Mouse (Mus musculus) neural tube, embryonic 13.5 days (tissue): ENCODE measurements around the gene Gm364. TPM values are rescaled to one million over a fixed set of nuclear protein-coding genes. Genes with fewer than 3 reads are reported as not detected.

ENCODE experiments used
- ATAC-seq: fragments of 200-750 bp; cut with Nextera tagmentation; 2 replicates; pipeline ENCODE4 v1.8.0; 2017; ENCODE audit warnings: low read depth, mild to moderate bottlenecking, moderate TSS enrichment, moderate library complexity
- H3K27ac ChIP-seq: fragments of 300-500 bp; sonication (generic); replicated peaks from 2 replicates; pipeline ENCODE4 v1.5.1; 2015; ENCODE audit warnings: moderate library complexity, mild to moderate bottlenecking, inconsistent platforms
- H3K27me3 ChIP-seq: fragments of 300-500 bp; sonication (generic); 2 replicates; pipeline ENCODE4 v1.6.1; 2015; ENCODE audit warnings: mild to moderate bottlenecking, inconsistent platforms
- H3K36me3 ChIP-seq: fragments of 300-500 bp; sonication (generic); 2 replicates; pipeline ENCODE4 v1.6.1; 2015; ENCODE audit warnings: mild to moderate bottlenecking, inconsistent platforms
- H3K4me1 ChIP-seq: fragments of 300-500 bp; sonication (generic); replicated peaks from 2 replicates; pipeline ENCODE4 v1.6.1; 2015; ENCODE audit warnings: inconsistent platforms
- H3K4me2 ChIP-seq: fragments of 300-500 bp; sonication (generic); 2 replicates; pipeline ENCODE4 v1.6.1; 2015; ENCODE audit warnings: inconsistent platforms, mild to moderate bottlenecking, moderate library complexity
- H3K4me3 ChIP-seq: fragments of 300-500 bp; sonication (generic); 2 replicates; pipeline ENCODE4 v1.5.1; 2015; ENCODE audit warnings: mild to moderate bottlenecking, inconsistent platforms
- H3K9ac ChIP-seq: fragments of 300-500 bp; sonication (generic); 2 replicates; pipeline ENCODE4 v1.6.1; 2015; ENCODE audit warnings: moderate library complexity, mild to moderate bottlenecking, inconsistent platforms
- H3K9me3 ChIP-seq: fragments of 300-500 bp; sonication (generic); 2 replicates; pipeline ENCODE4 v1.6.1; 2016; ENCODE audit warnings: inconsistent platforms
- WGBS: fragments of 180-500 bp; shearing (Covaris S2); methylation state at CpG from one replicate; pipeline ENCODE4 v1.1.7; 2015; 5-methylcytosine and 5-hydroxymethylcytosine counted together
- polyA plus RNA-seq: library from polyadenylated mRNA; unstranded; fragments of >200 nt; fragmentation: Nextera tagmentation; extraction: Ambion mirVana; gene quantifications from 2 replicates; pipeline ENCODE4 v1.2.1, GENCODE M21; 2015

Gm364 gene
- polyA plus RNA-seq, 1 experiment from 2014 or later = not detected

GRCm38 (mm10) chrX:57403651-57404050, 5.3 kb upstream of the Gm364 start:
- H3K27ac ChIP-seq = no peak overlapping the region
- ATAC-seq = no peak
- no peaks in the 10 kb centered on the region for H3K9me3 ChIP-seq
- no peak overlapping the region for H3K4me3 ChIP-seq
- no peaks in the 10 kb centered on the region for H3K27me3 ChIP-seq
- no peak overlapping the region for H3K9ac ChIP-seq
- no peaks in the 10 kb centered on the region for H3K36me3 ChIP-seq
- H3K4me1 ChIP-seq = no peaks in the 10 kb centered on the region
- H3K4me2 ChIP-seq = no peak overlapping the region

- H3K4me1 ChIP-seq = no peaks in the 10 kb centered on the region
- no peaks in the 10 kb centered on the region for H3K27me3 ChIP-seq
- H3K9me3 ChIP-seq = no peaks in the 10 kb centered on the region
- no peak for ATAC-seq
- H3K27ac ChIP-seq = no peak overlapping the region
- no peak overlapping the region for H3K4me2 ChIP-seq
- WGBS = 15% methylated on average over 2 of the region's 2 CpGs
- no peak overlapping the region for H3K4me3 ChIP-seq
- no peak overlapping the region for H3K9ac ChIP-seq
- H3K36me3 ChIP-seq = no peaks in the 10 kb centered on the region
Measured at GRCm38 (mm10) chrX:57431610-57432009, 22.7 kb downstream of the Gm364 start.

GRCm38 (mm10) chrX:57433897-57434296, 24.9 kb downstream of the Gm364 start:
- H3K27ac ChIP-seq = no peak overlapping the region
- no peaks in the 10 kb centered on the region for H3K27me3 ChIP-seq
- no peak for ATAC-seq
- no peaks in the 10 kb centered on the region for H3K36me3 ChIP-seq
- H3K4me2 ChIP-seq = no peak overlapping the region
- no peak overlapping the region for H3K9ac ChIP-seq
- H3K4me1 ChIP-seq = no peaks in the 10 kb centered on the region
- WGBS = 89% methylated on average over 2 of the region's 2 CpGs
- no peak overlapping the region for H3K4me3 ChIP-seq
- H3K9me3 ChIP-seq = no peaks in the 10 kb centered on the region

- Histone ChIP-seq H3K9me3 (no peaks in the 10 kb centered on the region), H3K27me3 (peaks cover 18% of the 10 kb centered on the region), H3K9ac (peak within 1 kb of the TSS; percentile 57), H3K4me2 (peak within 1 kb of the TSS; percentile 70), H3K27ac (no peak within 1 kb of the TSS), H3K36me3 (no peaks in the 10 kb centered on the region), H3K4me3 (peak within 1 kb of the TSS; percentile 41), H3K4me1 (0 out of 2 replicates have a peak, but pooled peaks cover 7% of the 10 kb centered on the region)
- peak; percentile 76 for ATAC-seq
- 17% methylated on average over 21 of the region's 28 CpGs for WGBS
Measured at GRCm38 (mm10) chrX:57503634-57504033, 94.7 kb downstream of the Gm364 start, which contains the start of gene Gpr101. Gene Gpr101 (minus strand): TSS chrX:57503757.

DNA sequence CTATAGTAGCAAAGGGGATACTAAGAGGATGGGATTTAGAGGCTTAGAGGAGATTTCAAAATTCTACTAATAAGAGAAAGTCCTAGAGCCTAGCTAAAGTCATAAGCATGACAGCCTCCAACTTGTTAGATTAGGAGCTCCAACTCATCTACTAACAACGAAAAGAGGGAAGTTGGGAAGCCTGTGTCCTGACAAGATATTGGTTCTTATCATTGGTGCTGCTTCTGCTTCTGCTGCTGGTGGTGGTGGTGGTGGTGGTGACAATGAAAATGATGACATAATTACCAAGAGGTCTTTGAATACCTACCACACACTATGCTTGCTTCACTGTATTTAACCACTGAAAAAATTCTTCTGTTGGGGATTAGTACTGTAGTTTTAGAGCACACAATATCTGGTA, 97.3 kb downstream of the Gm364 start:
- Histone ChIP-seq H3K4me2 (no peak overlapping the region), H3K4me3 (no peak overlapping the region), H3K27ac (no peak overlapping the region), H3K9ac (no peak overlapping the region), H3K9me3 (no peaks in the 10 kb centered on the region), H3K4me1 (0 out of 2 replicates have a peak, but pooled peaks cover 7% of the 10 kb centered on the region), H3K27me3 (peaks cover 18% of the 10 kb centered on the region), H3K36me3 (no peaks in the 10 kb centered on the region)
- WGBS = 79% methylated on average over 1 of the region's 1 CpGs
- ATAC-seq = no peak

DNA sequence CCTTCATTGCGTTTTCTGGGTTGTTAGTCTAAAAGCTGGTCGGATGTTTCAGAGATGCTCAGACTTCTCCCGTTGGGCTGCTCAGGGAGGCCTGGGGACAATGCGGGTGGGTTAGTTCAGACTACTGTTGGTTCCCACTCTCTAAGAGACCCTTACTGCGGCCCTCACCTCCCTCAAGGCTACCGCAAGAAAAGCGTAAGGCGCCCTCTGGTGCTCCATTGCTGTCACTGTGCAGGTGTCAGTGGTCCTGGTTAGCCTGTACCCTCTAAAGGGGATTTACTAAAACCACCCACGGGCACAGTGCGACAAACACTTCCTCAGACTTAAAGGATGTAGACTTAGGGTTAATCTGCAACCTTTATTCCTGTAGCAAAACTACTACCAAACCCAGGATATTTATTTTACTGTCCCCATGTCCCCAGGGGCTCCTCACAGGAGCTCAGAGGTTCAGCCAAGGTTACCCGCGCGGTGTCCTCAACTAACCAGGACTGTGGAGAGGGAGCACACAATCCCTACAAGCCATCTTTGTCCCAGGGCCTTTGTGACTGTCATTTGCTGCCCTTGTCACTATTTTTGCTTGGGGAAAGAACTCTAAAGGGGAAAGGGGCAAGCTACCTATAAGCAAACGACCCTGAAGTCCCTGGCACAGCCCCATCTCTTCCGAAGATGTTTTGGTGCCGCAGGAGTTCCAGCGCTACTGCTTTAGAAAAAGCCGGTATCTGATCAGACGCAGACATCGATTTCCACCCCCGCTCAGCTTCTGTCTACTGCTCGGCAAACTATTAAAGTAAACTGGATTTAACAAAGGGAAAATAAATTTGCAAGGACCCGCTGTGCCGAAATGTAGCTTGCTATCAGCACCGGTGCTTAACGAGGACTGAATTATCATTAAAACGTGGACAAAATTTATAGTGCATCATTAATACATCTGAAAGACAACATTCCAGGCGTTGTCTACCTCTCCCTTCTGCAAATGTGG, 112.5 kb downstream of the Gm364 start:
- Histone ChIP-seq H3K9ac (no peak overlapping the region), H3K4me1 (no peaks in the 10 kb centered on the region), H3K27ac (no peak overlapping the region), H3K9me3 (no peaks in the 10 kb centered on the region), H3K4me3 (peak overlapping the region; percentile 19), H3K27me3 (no peaks in the 10 kb centered on the region), H3K4me2 (peak overlapping the region; percentile 46), H3K36me3 (no peaks in the 10 kb centered on the region)
- ATAC-seq = 0 out of 2 replicates have a peak, but pooled peaks have one; percentile 56
- 34% methylated on average over 28 of the region's 28 CpGs for WGBS

Other genes with a start within 250 kb of the Gm364 start
- gene Cd40lg, start 197.0 kb upstream of the Gm364 start, polyA plus RNA-seq = not detected in 2 replicates
- 7.3 and 8.9 TPM in 2 replicates for gene Arhgef6, start 70.4 kb upstream of the Gm364 start, polyA plus RNA-seq
- gene Rbmx, start 16.1 kb upstream of the Gm364 start, polyA plus RNA-seq = 197 and 212 TPM in 2 replicates
- gene Gpr101, start 94.6 kb downstream of the Gm364 start, polyA plus RNA-seq = 0.03 TPM in 1 of 2 replicates, not detected in the other